Comparison of ENCODE assay signal across 15 mouse cellular contexts in the genomic region with DNA sequence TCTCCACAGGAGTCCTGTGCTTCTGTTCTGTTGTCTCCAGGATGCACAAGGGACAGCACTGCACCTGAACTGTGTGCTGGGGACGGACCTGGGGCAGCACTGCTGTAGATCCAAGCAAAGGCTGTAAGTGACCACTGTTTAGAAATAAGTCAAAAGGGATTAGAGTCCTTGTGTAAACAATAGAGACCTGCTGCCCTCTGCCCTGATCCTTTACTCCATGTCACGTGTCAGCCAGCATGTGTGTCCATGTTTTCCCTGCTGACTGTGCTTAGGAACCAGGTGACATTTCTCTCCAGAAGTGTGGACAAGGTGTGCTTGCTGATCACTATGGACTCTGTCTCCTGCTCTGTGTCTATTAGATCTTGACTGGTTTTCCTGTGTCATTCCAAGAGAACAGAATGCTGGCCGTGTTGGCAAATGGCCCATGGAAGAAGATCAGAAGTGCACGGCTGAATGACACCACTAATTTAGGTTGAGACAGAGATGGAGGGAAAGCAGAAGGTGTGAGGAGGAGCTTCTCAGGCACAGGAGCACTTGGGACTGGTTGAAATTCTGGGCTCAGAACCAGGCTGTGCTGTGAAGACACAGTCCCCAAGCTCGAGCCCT. TPM values are rescaled to one million over a fixed set of nuclear protein-coding genes. Genes with fewer than 3 reads are reported as not detected.
"Had no signal": no experiment of that assay in that cellular context is flagged by ENCODE, and none has a peak within 500 bp of the region (broad histone marks: within the 10 kb centered on the region; RNA-seq: fewer than 3 reads in every experiment).

No protein-coding gene starts in this region.

RNA-seq across cellular contexts. Expression of gene Ugt1a10, which starts 10.3 kb away (rescaled TPM):
- total RNA-seq: layer of hippocampus, adult 8-10 months; layer of hippocampus, postnatal 14 days; left cerebral cortex, adult 18-20 months; left cerebral cortex, postnatal 10 days; megakaryocyte-erythroid progenitor cell, adult 5-6 weeks had no signal
- polyA plus RNA-seq: intestine, embryonic 14.5 days; limb, embryonic 10.5 days; limb, embryonic 14.5 days; lung, embryonic 16.5 days; midbrain, embryonic 12.5 days; midbrain, embryonic 16.5 days; neural tube, embryonic 13.5 days; stomach, embryonic 14.5 days had no signal

RNA-seq across cellular contexts. Expression of gene Ugt1a9, which starts 25.7 kb away (rescaled TPM):
- total RNA-seq: layer of hippocampus, adult 8-10 months; layer of hippocampus, postnatal 14 days; left cerebral cortex, adult 18-20 months; left cerebral cortex, postnatal 10 days had no signal
- polyA plus RNA-seq: limb, embryonic 10.5 days; limb, embryonic 14.5 days; lung, embryonic 16.5 days; midbrain, embryonic 12.5 days; midbrain, embryonic 16.5 days; neural tube, embryonic 13.5 days had no signal

RNA-seq across cellular contexts. Expression of gene Ugt1a8, which starts 42.7 kb away (rescaled TPM):
- total RNA-seq: layer of hippocampus, adult 8-10 months; layer of hippocampus, postnatal 14 days; left cerebral cortex, adult 18-20 months; left cerebral cortex, postnatal 10 days; megakaryocyte-erythroid progenitor cell, adult 5-6 weeks had no signal
- polyA plus RNA-seq: intestine, embryonic 14.5 days; kidney, embryonic 14.5 days; large intestine, adult 2 months; limb, embryonic 10.5 days; limb, embryonic 14.5 days; lung, embryonic 16.5 days; midbrain, embryonic 12.5 days; midbrain, embryonic 16.5 days; neural tube, embryonic 13.5 days; stomach, embryonic 14.5 days had no signal
